Mouse (Mus musculus): ENCODE measurements at regions not wholly inside any gene's neighbourhood (a gene's known extent, or its start where the extent isn't known, plus 50 kb on each side); places are given as distances from the start of the nearest gene placed in this dataset.

GRCm38 (mm10) chr19:19218700-19219099, 107.7 kb upstream of the Rorb start:
- H3K4me2 ChIP-seq (ENCODE audit: low read depth), result no peak overlapping the region
- no peak overlapping the region for H3ac ChIP-seq (ENCODE audit: control insufficient read depth, insufficient read length)
- H3K79me2 ChIP-seq (ENCODE audit: control insufficient read depth, insufficient read depth), result no peaks in the 10 kb centered on the region
- no peaks in the 10 kb centered on the region for H3K27me3 ChIP-seq (ENCODE audit: control insufficient read depth, insufficient read depth, insufficient read length)
- no peak overlapping the region for H3K4me3 ChIP-seq
- TF ChIP-seq USF1 (IDR thresholded peaks at IDR 0.05; ENCODE audit: low read depth) (no peak), POLR2AphosphoS2 (IDR thresholded peaks at IDR 0.05; ENCODE audit: insufficient read length, low read depth) (no peak), SRF (IDR thresholded peaks at IDR 0.05; ENCODE audit: control insufficient read depth, insufficient read length, low read depth) (no peak), TCF12 (IDR thresholded peaks at IDR 0.05; ENCODE audit: insufficient read depth, poor library complexity, severe bottlenecking) (no peak), CEBPB (IDR thresholded peaks at IDR 0.05; ENCODE audit: insufficient read depth, poor library complexity, severe bottlenecking) (no peak)
- H3K36me3 ChIP-seq (ENCODE audit: control insufficient read depth, insufficient read depth), result no peaks in the 10 kb centered on the region

- H3K27me3 ChIP-seq (ENCODE audit: control insufficient read depth, insufficient read depth, insufficient read length), result no peaks in the 10 kb centered on the region
- no peak for TF ChIP-seq TCF12 (IDR thresholded peaks at IDR 0.05; ENCODE audit: insufficient read depth, poor library complexity, severe bottlenecking)
- no peak for TF ChIP-seq MYOG (IDR thresholded peaks at IDR 0.05; ENCODE audit: control insufficient read depth in 1 of 3, insufficient read depth in 1 of 3, insufficient read length in 2 of 3, low read depth in 2 of 3)
- TF ChIP-seq E2F4 (IDR thresholded peaks at IDR 0.05; ENCODE audit: insufficient read depth), result no peak
- TF ChIP-seq MYOD1 (IDR thresholded peaks at IDR 0.05; ENCODE audit: control insufficient read depth in 1 of 3, insufficient read length in 2 of 3, low read depth in 2 of 3), result no peak
- no peaks in the 10 kb centered on the region for H3K36me3 ChIP-seq (ENCODE audit: control insufficient read depth, insufficient read depth)
- H3K4me3 ChIP-seq, result no peak overlapping the region
- no peaks in the 10 kb centered on the region for H3K79me2 ChIP-seq (ENCODE audit: control insufficient read depth, insufficient read depth)
- H3ac ChIP-seq (ENCODE audit: control insufficient read depth, insufficient read length), result no peak overlapping the region
- H3K4me2 ChIP-seq (ENCODE audit: low read depth), result no peak overlapping the region
Observed at GRCm38 (mm10) chr19:19199534-19199933, 88.5 kb upstream of the Rorb start.

GRCm38 (mm10) chr19:19198780-19199179, 87.8 kb upstream of the Rorb start:
- Histone ChIP-seq H3K4me2 (ENCODE audit: low read depth) (no peak overlapping the region), H3K4me3 (no peak overlapping the region), H3K36me3 (ENCODE audit: control insufficient read depth, insufficient read depth) (no peaks in the 10 kb centered on the region), H3K79me2 (ENCODE audit: control insufficient read depth, insufficient read depth) (no peaks in the 10 kb centered on the region), H3K27me3 (ENCODE audit: control insufficient read depth, insufficient read depth, insufficient read length) (no peaks in the 10 kb centered on the region), H3ac (ENCODE audit: control insufficient read depth, insufficient read length) (no peak overlapping the region)
- TF ChIP-seq SRF (IDR thresholded peaks at IDR 0.05; ENCODE audit: control insufficient read depth, insufficient read length, low read depth), result no peak
- TF ChIP-seq USF1 (IDR thresholded peaks at IDR 0.05; ENCODE audit: low read depth), result no peak
- TF ChIP-seq REST (IDR thresholded peaks at IDR 0.05; ENCODE audit: insufficient read depth, insufficient read length), result no peak
- TF ChIP-seq POLR2AphosphoS2 (IDR thresholded peaks at IDR 0.05; ENCODE audit: insufficient read length, low read depth), result no peak
- TF ChIP-seq E2F4 (IDR thresholded peaks at IDR 0.05; ENCODE audit: insufficient read depth), result no peak
- TF ChIP-seq CEBPB (IDR thresholded peaks at IDR 0.05; ENCODE audit: insufficient read depth, poor library complexity, severe bottlenecking), result no peak

- no peaks in the 10 kb centered on the region for H3K27me3 ChIP-seq (ENCODE audit: control insufficient read depth, insufficient read depth, insufficient read length)
- H3K36me3 ChIP-seq (ENCODE audit: control insufficient read depth, insufficient read depth), result no peaks in the 10 kb centered on the region
- TF ChIP-seq POLR2A (IDR thresholded peaks at IDR 0.05; ENCODE audit: insufficient read length, low read depth), result no peak
- no peak for TF ChIP-seq USF1 (IDR thresholded peaks at IDR 0.05; ENCODE audit: low read depth)
- TF ChIP-seq MYOD1 (IDR thresholded peaks at IDR 0.05; ENCODE audit: control insufficient read depth in 1 of 3, insufficient read length in 2 of 3, low read depth in 2 of 3), result no peak
- TF ChIP-seq REST (IDR thresholded peaks at IDR 0.05; ENCODE audit: insufficient read depth, insufficient read length), result no peak
- TF ChIP-seq SRF (IDR thresholded peaks at IDR 0.05; ENCODE audit: control insufficient read depth, insufficient read length, low read depth), result no peak
- no peak for TF ChIP-seq POLR2AphosphoS2 (IDR thresholded peaks at IDR 0.05; ENCODE audit: insufficient read length, low read depth)
- TF ChIP-seq E2F4 (IDR thresholded peaks at IDR 0.05; ENCODE audit: insufficient read depth), result no peak
- no peak for TF ChIP-seq TCF12 (IDR thresholded peaks at IDR 0.05; ENCODE audit: insufficient read depth, poor library complexity, severe bottlenecking)
- no peak for TF ChIP-seq TCF3 (IDR thresholded peaks at IDR 0.05; ENCODE audit: insufficient read length, low read depth)
- no peak for TF ChIP-seq MYOG (IDR thresholded peaks at IDR 0.05; ENCODE audit: control insufficient read depth in 1 of 3, insufficient read depth in 1 of 3, insufficient read length in 2 of 3, low read depth in 2 of 3)
- no peak for TF ChIP-seq CEBPB (IDR thresholded peaks at IDR 0.05; ENCODE audit: insufficient read depth, poor library complexity, severe bottlenecking)
- no peak for TF ChIP-seq MAX (IDR thresholded peaks at IDR 0.05; ENCODE audit: low read depth)
- no peak overlapping the region for H3ac ChIP-seq (ENCODE audit: control insufficient read depth, insufficient read length)
- no peak overlapping the region for H3K4me2 ChIP-seq (ENCODE audit: low read depth)
- H3K4me3 ChIP-seq, result no peak overlapping the region
- no peaks in the 10 kb centered on the region for H3K79me2 ChIP-seq (ENCODE audit: control insufficient read depth, insufficient read depth)
Observed at GRCm38 (mm10) chr19:19194728-19195127, 83.7 kb upstream of the Rorb start.

GRCm38 (mm10) chr19:19194306-19194705, 83.3 kb upstream of the Rorb start:
- no peak overlapping the region for H3K4me2 ChIP-seq (ENCODE audit: low read depth)
- no peaks in the 10 kb centered on the region for H3K36me3 ChIP-seq (ENCODE audit: control insufficient read depth, insufficient read depth)
- H3K27me3 ChIP-seq (ENCODE audit: control insufficient read depth, insufficient read depth, insufficient read length), result no peaks in the 10 kb centered on the region
- H3ac ChIP-seq (ENCODE audit: control insufficient read depth, insufficient read length), result no peak overlapping the region
- H3K4me3 ChIP-seq, result no peak overlapping the region
- H3K79me2 ChIP-seq (ENCODE audit: control insufficient read depth, insufficient read depth), result no peaks in the 10 kb centered on the region
- TF ChIP-seq MAX (IDR thresholded peaks at IDR 0.05; ENCODE audit: low read depth) (no peak), MYOG (IDR thresholded peaks at IDR 0.05; ENCODE audit: control insufficient read depth in 1 of 3, insufficient read depth in 1 of 3, insufficient read length in 2 of 3, low read depth in 2 of 3) (no peak), POLR2AphosphoS2 (IDR thresholded peaks at IDR 0.05; ENCODE audit: insufficient read length, low read depth) (no peak), SRF (IDR thresholded peaks at IDR 0.05; ENCODE audit: control insufficient read depth, insufficient read length, low read depth) (no peak), MYOD1 (IDR thresholded peaks at IDR 0.05; ENCODE audit: control insufficient read depth in 1 of 3, insufficient read length in 2 of 3, low read depth in 2 of 3) (no peak), E2F4 (IDR thresholded peaks at IDR 0.05; ENCODE audit: insufficient read depth) (no peak), REST (IDR thresholded peaks at IDR 0.05; ENCODE audit: insufficient read depth, insufficient read length) (no peak), TCF3 (IDR thresholded peaks at IDR 0.05; ENCODE audit: insufficient read length, low read depth) (no peak)

Measured in myocyte (in vitro differentiated cells).